Mouse (Mus musculus) kidney, postnatal 36 days (tissue): ENCODE results near the gene Nhlrc3.
A peak's percentile ranks its signal among the peaks of the same experiment; 100 is the strongest.

ENCODE experiments used
- DNase-seq, 2 experiments: peaks; one replicate each; pipeline ENCODE4 v3.0.0; 2021 to 2022; ENCODE audit warnings: mixed read lengths in 2 of 2

The Nhlrc3 gene

GRCm38 (mm10) chr3:53454005-53454404, 9.1 kb downstream of the Nhlrc3 start:
- no peak for DNase-seq

DNA sequence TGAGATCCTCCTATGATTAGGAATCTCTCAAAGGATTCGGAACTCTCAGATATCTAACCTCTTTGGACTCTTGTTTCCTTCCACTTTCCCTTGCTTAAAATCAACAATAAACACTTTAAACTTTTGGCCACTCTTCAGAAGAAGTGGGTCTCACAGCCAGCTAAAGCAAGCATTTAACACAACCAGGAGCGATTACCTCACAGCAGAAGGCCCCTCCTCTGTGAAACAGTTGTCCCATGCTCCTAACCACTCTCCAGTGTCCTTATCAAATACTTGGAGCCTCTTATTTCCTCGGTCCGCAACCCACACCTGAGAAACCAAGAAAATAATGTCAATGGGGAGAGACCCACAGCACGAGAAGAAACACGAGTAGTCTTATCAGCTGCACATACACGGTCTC, 9.8 kb downstream of the Nhlrc3 start:
- DNase-seq, result no peak

GRCm38 (mm10) chr3:53452351-53452750, 10.8 kb downstream of the Nhlrc3 start:
- DNase-seq, result no peak

DNA sequence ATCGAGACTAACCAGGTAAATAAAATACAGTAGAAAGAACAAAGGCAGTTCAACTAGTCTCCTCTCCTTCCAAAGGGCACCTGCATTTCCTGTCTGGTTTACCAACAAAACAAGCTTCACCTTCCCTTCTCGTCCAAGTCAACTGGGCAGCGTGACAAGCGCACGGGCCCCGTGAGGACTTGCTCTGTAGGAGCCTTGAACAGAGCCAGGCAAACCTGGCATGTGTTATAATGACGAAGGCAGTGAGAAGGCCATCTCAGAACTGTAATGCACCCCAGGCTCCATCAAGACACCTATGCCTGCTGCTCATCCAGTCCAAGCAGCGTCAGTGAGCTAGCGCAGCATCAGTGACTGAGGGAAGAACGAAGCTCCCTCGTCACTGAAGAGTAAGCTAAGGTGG, 12.5 kb downstream of the Nhlrc3 start:
- no peak for DNase-seq

DNA sequence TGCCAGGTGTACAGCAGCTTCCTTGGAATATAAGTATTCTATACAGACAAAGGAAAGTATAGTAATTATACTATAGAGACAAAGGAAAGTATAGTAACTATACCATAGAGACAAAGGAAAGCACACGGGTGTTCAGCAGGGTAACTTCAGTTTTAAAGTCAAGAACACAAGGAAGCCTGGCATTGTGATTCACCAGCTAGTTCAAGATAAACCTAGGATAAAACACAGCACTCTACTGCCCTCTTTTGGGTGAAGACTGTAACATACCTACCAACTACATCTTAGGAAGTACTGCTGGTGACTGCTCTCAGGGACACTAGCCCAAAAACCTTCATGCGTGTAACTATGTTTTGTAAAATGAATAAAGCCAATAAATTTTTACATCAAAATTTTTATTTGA, 14.9 kb downstream of the Nhlrc3 start:
- DNase-seq, result peak; percentile 46 to 77

GRCm38 (mm10) chr3:53446801-53447200, 16.3 kb downstream of the Nhlrc3 start:
- no peak for DNase-seq

- no peak for DNase-seq
Measured at GRCm38 (mm10) chr3:53445540-53445939, 17.6 kb downstream of the Nhlrc3 start.

DNA sequence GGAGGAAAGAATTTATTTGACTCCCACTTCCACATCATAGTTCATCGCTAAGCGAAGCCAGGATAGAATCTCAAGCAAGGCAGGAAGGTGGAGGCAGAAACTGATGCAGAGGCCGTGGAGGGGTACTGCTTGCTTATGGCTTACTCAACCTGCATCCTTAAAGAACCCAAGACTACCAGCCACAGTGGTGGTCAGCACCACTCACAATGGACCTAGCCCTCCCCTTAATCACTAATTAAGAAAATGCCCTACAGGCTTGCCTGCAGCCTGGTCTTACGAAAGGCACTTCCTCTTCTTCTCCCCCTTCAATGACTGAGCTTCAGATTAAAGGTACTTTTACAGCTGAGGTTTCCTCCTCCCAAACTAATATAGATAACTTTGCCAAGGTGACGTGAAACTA, 26.6 kb downstream of the Nhlrc3 start:
- DNase-seq, result no peak

- DNase-seq, result no peak
Measured at GRCm38 (mm10) chr3:53434610-53435009, 28.5 kb downstream of the Nhlrc3 start.

GRCm38 (mm10) chr3:53423576-53423975, 39.6 kb downstream of the Nhlrc3 start:
- DNase-seq, result no peak

GRCm38 (mm10) chr3:53422691-53423090, 40.4 kb downstream of the Nhlrc3 start:
- DNase-seq, result no peak

DNA sequence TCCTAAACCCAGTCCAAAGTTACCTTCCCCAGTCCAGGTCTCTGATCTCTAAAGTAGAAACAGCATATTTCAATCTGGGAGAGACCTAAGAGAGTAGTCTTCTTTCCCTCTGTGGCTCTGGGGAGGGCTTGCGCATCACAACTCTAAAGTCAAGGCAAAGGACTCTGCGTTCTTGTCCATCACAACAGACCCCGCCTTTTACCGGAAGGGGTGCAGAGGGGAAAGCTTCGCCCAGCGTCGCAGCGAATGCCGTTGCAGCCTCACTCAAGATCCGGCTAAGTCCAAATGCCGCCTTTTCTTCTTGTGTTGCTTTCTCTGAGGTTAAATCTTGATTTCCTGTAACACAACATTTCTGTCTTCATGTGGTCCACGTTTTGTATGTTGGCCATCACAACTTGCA, 41.5 kb downstream of the Nhlrc3 start:
- DNase-seq, result no peak

- no peak for DNase-seq
Measured at GRCm38 (mm10) chr3:53417701-53418100, 45.4 kb downstream of the Nhlrc3 start.

DNA sequence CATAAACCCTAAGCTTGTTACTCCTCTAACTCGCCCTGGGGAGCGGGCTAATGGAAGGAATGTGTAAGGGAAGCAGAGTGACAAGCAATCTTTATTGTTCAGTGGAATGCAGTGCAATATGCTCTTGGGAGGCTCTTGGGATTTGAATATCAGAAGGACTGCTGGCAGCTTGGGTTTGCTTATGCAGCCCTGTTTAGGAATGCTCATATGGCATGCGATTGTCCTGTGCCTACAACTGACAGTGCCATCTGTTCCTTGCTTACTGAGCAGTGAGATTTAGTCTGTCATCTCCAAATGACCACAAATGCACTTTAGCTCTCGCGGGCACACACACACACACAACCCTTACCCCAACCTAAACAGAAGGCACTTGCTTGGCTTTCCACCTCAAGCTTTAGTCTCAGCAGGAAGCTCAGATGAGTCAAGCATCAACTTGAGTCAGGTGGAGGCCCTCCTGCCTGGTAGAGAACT, 47.1 kb downstream of the Nhlrc3 start:
- DNase-seq, result no peak

DNA sequence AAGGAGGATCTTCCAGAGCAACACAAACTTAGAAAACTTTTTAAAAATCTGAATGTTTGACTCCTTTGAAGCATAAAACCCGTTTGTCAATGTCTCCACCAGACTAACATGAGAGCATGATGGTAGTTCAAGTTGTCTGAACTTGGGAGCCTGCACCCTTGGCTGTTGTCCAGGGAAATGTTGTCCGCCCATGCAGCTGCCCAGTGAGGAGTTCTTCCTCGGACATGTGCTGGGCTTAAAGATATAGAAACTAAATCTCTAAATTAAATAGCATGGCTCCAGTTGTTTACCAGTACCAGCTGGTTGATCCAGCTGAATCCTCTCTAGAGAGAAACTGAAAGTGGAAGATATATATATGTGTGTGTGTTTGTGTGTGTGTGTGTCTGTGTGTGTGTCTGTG, 49.2 kb downstream of the Nhlrc3 start:
- DNase-seq, result peak; percentile 40 to 49

DNA sequence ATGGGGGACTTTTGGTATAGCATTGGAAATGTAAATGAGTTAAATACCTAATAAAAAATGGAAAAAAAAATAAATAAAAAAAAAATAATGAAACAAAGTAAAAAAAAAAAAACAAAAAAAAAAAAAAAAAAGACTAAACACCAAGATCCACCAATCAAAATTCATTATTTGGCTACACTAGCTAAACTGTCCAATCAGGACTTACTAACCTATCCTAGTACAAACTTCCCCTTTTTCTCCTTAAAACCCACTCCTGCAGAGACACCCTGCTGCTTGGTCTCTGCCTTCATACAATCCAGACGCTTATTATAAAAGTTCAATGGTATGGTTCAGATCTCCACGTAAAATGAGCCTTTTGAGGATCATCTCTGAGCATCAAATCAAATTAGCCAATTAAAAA, 49.7 kb downstream of the Nhlrc3 start:
- DNase-seq, result no peak

DNA sequence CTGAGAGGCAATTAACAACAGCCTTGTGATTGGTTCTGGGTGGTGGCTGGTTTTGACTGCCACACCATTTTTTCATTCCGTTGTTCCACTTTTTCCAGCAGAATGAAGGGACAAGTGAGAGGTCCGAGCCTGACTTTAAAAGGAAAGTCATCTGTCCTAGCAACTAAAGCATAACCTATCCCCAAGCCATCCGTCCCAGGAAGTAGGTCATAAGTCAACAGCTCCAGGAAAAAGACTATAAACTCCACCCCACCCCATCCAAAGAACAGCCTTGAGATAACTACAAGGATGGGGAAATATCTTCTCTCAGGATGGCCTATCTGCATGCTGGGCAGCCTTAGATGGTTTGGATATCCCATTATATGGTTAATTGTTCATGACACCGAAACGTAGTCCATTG, 50.9 kb downstream of the Nhlrc3 start:
- DNase-seq, result no peak

GRCm38 (mm10) chr3:53410031-53410430, 53.1 kb downstream of the Nhlrc3 start:
- DNase-seq, result no peak

GRCm38 (mm10) chr3:53407145-53407544, 56.0 kb downstream of the Nhlrc3 start:
- DNase-seq, result no peak
